Mouse (Mus musculus): ENCODE data around the gene D130043K22Rik. TPM values are rescaled to one million over a fixed set of nuclear protein-coding genes. Genes with fewer than 3 reads are reported as not detected.

The D130043K22Rik gene
- polyA plus RNA-seq, 1 experiment from 2014 or later, result not detected

GRCm38 (mm10) chr13:24852570-24852969, 7.6 kb downstream of the D130043K22Rik start:
- Histone ChIP-seq H3K79me2 (ENCODE audit: inconsistent target) (no peaks in the 10 kb centered on the region), H3K27ac (no peak overlapping the region), H3K4me3 (ENCODE audit: inconsistent target) (no peak overlapping the region), H3K36me3 (ENCODE audit: inconsistent target) (no peaks in the 10 kb centered on the region)
- WGBS (ENCODE audit: missing documents), result 72% methylated on average over 3 of the region's 3 CpGs

GRCm38 (mm10) chr13:24859115-24859514, 14.2 kb downstream of the D130043K22Rik start:
- no peak overlapping the region for H3K4me3 ChIP-seq (ENCODE audit: inconsistent target)
- no peak overlapping the region for H3K27ac ChIP-seq
- H3K36me3 ChIP-seq (ENCODE audit: inconsistent target), result no peaks in the 10 kb centered on the region
- H3K79me2 ChIP-seq (ENCODE audit: inconsistent target), result no peaks in the 10 kb centered on the region

DNA sequence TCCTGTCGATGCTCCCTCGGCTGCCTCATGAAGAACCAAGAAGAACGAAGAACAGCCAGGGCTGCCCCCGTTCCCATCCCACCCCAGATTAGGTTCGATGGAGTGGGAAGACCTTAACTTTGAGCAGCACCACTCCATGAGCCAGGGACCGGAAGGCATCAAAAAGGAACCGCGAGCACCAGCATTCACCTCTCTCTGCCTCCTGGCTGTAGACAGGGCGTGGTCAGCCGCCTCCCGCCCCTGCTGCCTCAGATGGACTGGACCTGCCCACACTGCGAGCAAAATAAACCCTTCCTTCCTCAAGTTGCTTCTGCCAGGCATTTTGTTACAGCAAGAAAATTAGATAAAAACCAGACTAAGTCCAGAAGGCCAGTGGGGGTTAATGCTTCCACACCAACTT, 16.1 kb downstream of the D130043K22Rik start:
- H3K36me3 ChIP-seq (ENCODE audit: inconsistent target), result no peaks in the 10 kb centered on the region

GRCm38 (mm10) chr13:24862021-24862420, 17.1 kb downstream of the D130043K22Rik start:
- WGBS (ENCODE audit: missing documents), result 80% methylated on average over 7 of the region's 7 CpGs
- Histone ChIP-seq H3K27ac (no peak overlapping the region), H3K79me2 (ENCODE audit: inconsistent target) (no peaks in the 10 kb centered on the region), H3K36me3 (ENCODE audit: inconsistent target) (no peaks in the 10 kb centered on the region), H3K4me3 (ENCODE audit: inconsistent target) (no peak overlapping the region)

More for the DNA sequence above, 16.1 kb downstream of the D130043K22Rik start:
- 70% methylated on average over 8 of the region's 12 CpGs for WGBS (ENCODE audit: missing documents)
- Histone ChIP-seq H3K27ac (no peak overlapping the region), H3K79me2 (ENCODE audit: inconsistent target) (no peaks in the 10 kb centered on the region), H3K4me3 (ENCODE audit: inconsistent target) (no peak overlapping the region)

GRCm38 (mm10) chr13:24862520-24862919, 17.6 kb downstream of the D130043K22Rik start:
- H3K27ac ChIP-seq, result no peak overlapping the region
- H3K36me3 ChIP-seq (ENCODE audit: inconsistent target), result no peaks in the 10 kb centered on the region
- no peak overlapping the region for H3K4me3 ChIP-seq (ENCODE audit: inconsistent target)
- WGBS (ENCODE audit: missing documents), result 76% methylated on average over 7 of the region's 7 CpGs
- H3K79me2 ChIP-seq (ENCODE audit: inconsistent target), result no peaks in the 10 kb centered on the region

GRCm38 (mm10) chr13:24866430-24867402, 21.8 kb downstream of the D130043K22Rik start:
- Histone ChIP-seq H3K36me3 (ENCODE audit: inconsistent target) (no peaks in the 10 kb centered on the region), H3K79me2 (ENCODE audit: inconsistent target) (no peaks in the 10 kb centered on the region), H3K4me3 (ENCODE audit: inconsistent target) (no peak overlapping the region), H3K27ac (no peak overlapping the region)
- WGBS (ENCODE audit: missing documents), result 87% methylated on average over 9 of the region's 9 CpGs

DNA sequence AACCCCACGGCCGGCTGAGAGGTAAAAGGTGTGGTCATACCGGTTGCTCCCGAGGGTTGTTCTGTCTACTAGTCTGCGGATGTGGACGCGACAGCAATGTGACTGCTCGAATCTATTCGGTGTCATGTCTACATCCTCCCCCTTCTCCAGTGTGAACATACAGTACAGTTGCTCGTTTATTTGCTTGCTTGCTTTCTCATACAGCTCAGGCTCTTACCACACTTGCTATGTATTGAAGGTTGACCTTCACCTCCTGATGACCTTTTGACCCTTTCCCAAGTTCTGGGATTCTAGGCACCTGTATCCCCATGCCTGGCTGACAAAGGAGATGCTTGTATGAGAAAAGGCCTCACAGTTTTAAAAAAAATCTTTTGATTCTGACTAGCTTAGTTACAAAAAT, 22.9 kb downstream of the D130043K22Rik start:
- 92% methylated on average over 10 of the region's 10 CpGs for WGBS (ENCODE audit: missing documents)
- no peaks in the 10 kb centered on the region for H3K36me3 ChIP-seq (ENCODE audit: inconsistent target)
- H3K79me2 ChIP-seq (ENCODE audit: inconsistent target), result no peaks in the 10 kb centered on the region
- no peak overlapping the region for H3K27ac ChIP-seq
- no peak overlapping the region for H3K4me3 ChIP-seq (ENCODE audit: inconsistent target)

DNA sequence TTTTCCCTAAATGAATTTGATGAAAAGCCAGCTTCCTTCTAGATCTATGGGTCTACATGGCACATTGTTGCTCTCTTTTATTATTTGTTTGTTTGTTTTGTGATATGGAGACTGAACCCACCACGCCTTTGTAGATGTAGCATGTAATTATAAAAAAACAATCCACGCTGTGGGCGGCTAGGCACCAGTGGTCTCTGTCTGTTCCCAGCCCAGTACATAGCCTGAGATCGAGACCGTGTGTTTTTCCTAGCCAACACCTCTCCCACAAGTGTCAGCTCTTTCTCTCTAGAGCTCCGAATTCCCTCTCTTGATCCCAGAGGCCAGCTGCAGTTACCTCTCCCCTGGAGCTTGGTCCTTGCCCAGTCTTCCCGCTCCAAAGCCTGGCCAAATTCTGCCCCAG, 23.3 kb downstream of the D130043K22Rik start:
- 92% methylated on average over 7 of the region's 7 CpGs for WGBS (ENCODE audit: missing documents)
- H3K79me2 ChIP-seq (ENCODE audit: inconsistent target), result no peaks in the 10 kb centered on the region

DNA sequence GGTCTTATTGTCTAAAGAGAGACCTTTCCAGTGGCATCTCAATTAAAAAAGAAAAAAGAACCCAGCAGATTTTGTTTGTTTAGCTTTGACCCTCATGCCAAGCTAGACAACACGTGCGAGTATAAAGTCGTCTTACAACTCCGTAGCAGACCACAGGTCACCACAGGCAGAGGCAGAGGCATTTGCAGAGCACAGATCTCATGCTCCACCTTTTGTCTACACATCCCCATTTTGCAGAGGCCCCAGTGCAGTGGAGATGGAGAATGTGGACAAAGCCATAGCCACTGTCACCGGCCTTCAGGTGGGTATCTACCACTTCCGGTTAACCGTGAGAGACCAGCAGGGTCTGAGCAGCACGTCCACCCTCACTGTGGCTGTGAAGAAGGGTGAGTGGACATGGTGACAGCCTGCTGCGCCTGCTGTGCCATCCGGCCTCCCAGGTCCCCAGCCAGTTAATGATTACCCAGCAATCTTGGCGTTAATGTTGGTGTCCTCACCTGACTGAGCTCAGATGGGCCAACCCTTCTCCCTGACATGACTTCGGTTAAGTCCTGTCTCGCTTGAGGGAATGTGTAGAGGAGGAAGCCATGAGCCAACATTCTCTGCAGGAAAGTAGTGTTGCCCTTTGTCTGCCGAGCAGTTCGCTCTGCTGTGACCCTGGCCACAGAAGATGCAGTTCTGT, 34.6 kb downstream of the D130043K22Rik start:
- 95% methylated on average over 15 of the region's 15 CpGs for WGBS (ENCODE audit: missing documents)
- H3K36me3 ChIP-seq (ENCODE audit: inconsistent target), result no peaks in the 10 kb centered on the region
- H3K27ac ChIP-seq, result no peak overlapping the region
- no peaks in the 10 kb centered on the region for H3K79me2 ChIP-seq (ENCODE audit: inconsistent target)
- H3K4me3 ChIP-seq (ENCODE audit: inconsistent target), result no peak overlapping the region

More for the DNA sequence above, 23.3 kb downstream of the D130043K22Rik start:
- no peaks in the 10 kb centered on the region for H3K36me3 ChIP-seq (ENCODE audit: inconsistent target)
- H3K4me3 ChIP-seq (ENCODE audit: inconsistent target), result no peak overlapping the region
- no peak overlapping the region for H3K27ac ChIP-seq

- 93% methylated on average over 5 of the region's 6 CpGs for WGBS (ENCODE audit: missing documents)
- Histone ChIP-seq H3K27ac (no peak overlapping the region), H3K79me2 (ENCODE audit: inconsistent target) (no peaks in the 10 kb centered on the region), H3K4me3 (ENCODE audit: inconsistent target) (no peak overlapping the region), H3K36me3 (ENCODE audit: inconsistent target) (no peaks in the 10 kb centered on the region)
Observed at GRCm38 (mm10) chr13:24880208-24880607, 35.3 kb downstream of the D130043K22Rik start.

DNA sequence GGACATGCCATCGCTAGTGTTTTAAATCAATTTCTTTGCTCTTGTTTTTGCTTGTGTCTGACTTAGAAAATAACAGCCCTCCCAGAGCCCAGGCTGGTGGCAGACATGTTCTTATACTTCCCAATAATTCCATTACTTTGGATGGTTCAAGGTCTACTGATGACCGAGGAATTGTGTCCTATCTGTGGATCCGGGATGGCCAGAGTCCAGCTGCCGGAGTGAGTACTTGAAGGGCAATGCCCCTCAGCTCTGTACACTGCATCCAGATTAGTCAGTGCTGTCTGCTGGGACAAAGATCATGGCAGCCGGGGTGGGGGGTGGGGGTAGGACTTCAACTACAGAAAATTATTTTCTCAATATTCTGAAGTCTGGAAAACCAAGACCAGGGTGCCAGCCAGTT, 35.8 kb downstream of the D130043K22Rik start:
- no peak overlapping the region for H3K4me3 ChIP-seq (ENCODE audit: inconsistent target)
- no peak overlapping the region for H3K27ac ChIP-seq
- no peaks in the 10 kb centered on the region for H3K36me3 ChIP-seq (ENCODE audit: inconsistent target)
- WGBS (ENCODE audit: missing documents), result 95% methylated on average over 5 of the region's 5 CpGs
- no peaks in the 10 kb centered on the region for H3K79me2 ChIP-seq (ENCODE audit: inconsistent target)

DNA sequence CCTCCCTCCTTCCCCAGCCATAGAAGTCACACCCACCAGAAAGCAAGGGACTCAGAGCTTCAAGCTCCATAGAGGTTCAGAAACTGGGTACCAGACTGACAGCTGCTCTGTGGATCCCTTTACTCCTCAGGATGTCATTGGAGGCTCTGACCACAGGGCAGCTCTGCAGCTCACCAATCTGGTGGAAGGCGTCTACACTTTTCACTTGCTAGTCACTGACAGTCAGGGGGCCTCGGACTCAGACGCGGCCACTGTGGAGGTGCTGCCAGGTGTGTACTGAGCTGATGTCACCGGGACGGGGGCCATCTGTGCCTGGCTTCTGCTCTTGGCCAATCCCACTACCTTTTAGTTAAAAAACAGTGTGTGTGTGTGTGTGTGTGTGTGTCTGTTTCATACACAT, 37.5 kb downstream of the D130043K22Rik start:
- Histone ChIP-seq H3K36me3 (ENCODE audit: inconsistent target) (no peaks in the 10 kb centered on the region), H3K79me2 (ENCODE audit: inconsistent target) (no peaks in the 10 kb centered on the region), H3K27ac (no peak overlapping the region), H3K4me3 (ENCODE audit: inconsistent target) (no peak overlapping the region)
- WGBS (ENCODE audit: missing documents), result 96% methylated on average over 6 of the region's 6 CpGs

- Histone ChIP-seq H3K4me3 (ENCODE audit: inconsistent target) (no peak overlapping the region), H3K36me3 (ENCODE audit: inconsistent target) (no peaks in the 10 kb centered on the region), H3K27ac (no peak overlapping the region), H3K79me2 (ENCODE audit: inconsistent target) (no peaks in the 10 kb centered on the region)
- 91% methylated on average over 1 of the region's 1 CpGs for WGBS (ENCODE audit: missing documents)
Observed at GRCm38 (mm10) chr13:24889554-24889953, 44.6 kb downstream of the D130043K22Rik start.

DNA sequence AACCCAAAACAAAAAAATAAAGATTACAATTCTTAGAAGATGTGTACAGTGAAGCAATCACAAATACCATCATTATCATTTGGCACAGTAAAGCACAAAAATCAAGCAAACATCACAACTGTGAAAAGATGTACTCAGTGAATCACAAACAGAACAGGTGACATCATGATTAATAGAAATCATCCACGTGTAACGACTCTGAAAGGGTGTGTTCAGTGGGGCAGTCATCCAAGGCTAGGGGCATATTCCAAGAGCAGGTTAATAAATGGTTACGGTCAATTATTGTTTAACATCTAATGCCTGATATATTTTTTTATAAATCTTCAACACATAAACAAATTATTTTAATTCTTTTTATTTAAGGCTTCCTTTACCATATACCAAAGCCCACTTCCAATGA, 47.6 kb downstream of the D130043K22Rik start:
- H3K79me2 ChIP-seq (ENCODE audit: inconsistent target), result no peaks in the 10 kb centered on the region
- no peak overlapping the region for H3K27ac ChIP-seq
- WGBS (ENCODE audit: missing documents), result 97% methylated on average over 3 of the region's 3 CpGs
- no peak overlapping the region for H3K4me3 ChIP-seq (ENCODE audit: inconsistent target)
- H3K36me3 ChIP-seq (ENCODE audit: inconsistent target), result no peaks in the 10 kb centered on the region

GRCm38 (mm10) chr13:24893880-24894279, 48.9 kb downstream of the D130043K22Rik start:
- Histone ChIP-seq H3K27ac (no peak overlapping the region), H3K79me2 (ENCODE audit: inconsistent target) (no peaks in the 10 kb centered on the region)
- 96% methylated on average over 2 of the region's 2 CpGs for WGBS (ENCODE audit: missing documents)

More at GRCm38 (mm10) chr13:24893880-24894279, 48.9 kb downstream of the D130043K22Rik start:
- Histone ChIP-seq H3K4me3 (ENCODE audit: inconsistent target) (no peak overlapping the region), H3K36me3 (ENCODE audit: inconsistent target) (no peaks in the 10 kb centered on the region)
